Mouse (Mus musculus) cerebellum, adult 2 months (tissue): Measurements from ENCODE around the gene 2010111I01Rik. TPM values are rescaled to one million over a fixed set of nuclear protein-coding genes. Genes with fewer than 3 reads are reported as not detected.

Experiments
- DNase-seq, 2 experiments: peaks; one replicate each; pipeline ENCODE4 v3.0.0; 2021
- H3K27ac ChIP-seq: fragments of 200-500 bp; 2 replicates; pipeline ENCODE4 v1.5.1; 2012; ENCODE audit warnings: low read length, control low read depth, inconsistent platforms; ENCODE audit not compliant: insufficient read depth
- H3K27me3 ChIP-seq: fragments of 200-500 bp; 2 replicates; pipeline ENCODE4 v1.6.1; 2012; ENCODE audit warnings: inconsistent platforms, mild to moderate bottlenecking, low read length, moderate library complexity; ENCODE audit not compliant: control insufficient read depth, insufficient read depth
- H3K4me1 ChIP-seq: fragments of 200-500 bp; 2 replicates; pipeline ENCODE4 v1.6.1; 2011; ENCODE audit warnings: low read length; ENCODE audit not compliant: control insufficient read depth, insufficient read depth
- H3K4me3 ChIP-seq: fragments of 200-500 bp; replicated peaks from 2 replicates; pipeline ENCODE3; 2011; ENCODE audit warnings: mild to moderate bottlenecking, low read depth, low read length, control low read depth; ENCODE audit not compliant: insufficient read depth
- CTCF ChIP-seq: fragments of 200-500 bp; IDR thresholded peaks from 2 replicates; pipeline ENCODE4 v1.5.1; 2011; ENCODE audit warnings: low read depth, mild to moderate bottlenecking, control low read depth, low read length, moderate library complexity, borderline replicate concordance; ENCODE audit not compliant: insufficient read depth
- POLR2A ChIP-seq: fragments of 200-500 bp; IDR thresholded peaks from 2 replicates; pipeline ENCODE4 v1.6.1; 2011; ENCODE audit warnings: low read length, control low read depth, borderline replicate concordance; ENCODE audit not compliant: insufficient read depth
- WGBS: fragments of 180-500 bp; shearing (Covaris S2); methylation state at CpG from one replicate; pipeline ENCODE4 v1.1.7; 2018; 5-methylcytosine and 5-hydroxymethylcytosine counted together
- polyA plus RNA-seq: library from polyadenylated mRNA; depleted of rRNA; stranded (reverse); fragments of >200 nt; gene quantifications from 2 replicates; pipeline ENCODE4 v1.2.3, GENCODE M21; 2012

2010111I01Rik gene
- polyA plus RNA-seq, 1 experiment: 126 TPM

DNA sequence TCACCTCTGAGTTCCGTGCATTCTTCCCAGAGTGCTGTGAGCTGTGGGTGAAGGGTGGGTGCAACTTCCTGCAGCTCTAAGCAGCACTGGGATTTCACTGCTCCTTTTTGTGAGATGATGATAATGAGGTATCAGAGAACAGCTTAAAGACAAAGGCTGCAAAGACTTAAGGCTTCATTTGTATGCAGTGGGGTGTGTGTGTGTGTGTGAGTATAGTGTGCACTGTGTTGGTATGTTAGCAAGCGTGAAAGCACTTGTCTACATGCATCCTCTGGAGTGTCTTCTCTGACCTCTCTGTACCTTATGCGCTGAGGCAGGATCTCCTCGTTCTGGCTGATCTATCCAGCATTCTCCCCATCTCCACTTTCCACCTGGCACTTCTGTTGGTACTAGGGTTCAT lies 221.5 kb downstream of the 2010111I01Rik start:
- WGBS: 76% methylated on average over 4 of the region's 4 CpGs

DNA sequence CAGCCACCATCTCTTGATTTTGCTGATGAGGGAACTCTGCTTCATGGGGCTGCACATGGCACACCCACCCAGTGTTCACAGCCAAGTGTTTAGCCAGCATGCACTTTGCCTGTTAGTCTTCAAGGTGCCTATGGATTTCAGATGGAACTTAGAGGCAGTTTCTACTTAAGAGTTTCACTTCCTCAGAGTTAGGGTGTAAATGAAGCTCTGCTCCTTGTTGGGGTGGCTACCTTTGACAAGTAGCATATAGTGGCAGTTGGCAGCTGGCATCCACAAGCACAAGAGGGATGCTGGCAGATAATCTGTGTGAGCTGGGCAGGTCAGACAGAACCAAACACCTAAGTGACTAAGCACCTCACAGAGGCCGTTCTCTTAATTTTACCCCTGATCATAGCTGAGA lies 221.9 kb downstream of the 2010111I01Rik start:
- 62% methylated on average over 1 of the region's 1 CpGs for WGBS

More for the DNA sequence above, 221.5 kb downstream of the 2010111I01Rik start:
- H3K27me3 ChIP-seq: no peaks in the 10 kb centered on the region
- H3K4me1 ChIP-seq: peaks cover 3% of the 10 kb centered on the region; the same call in 1 of the 2 replicates
- TF ChIP-seq POLR2A (no peak), CTCF (no peak)
- no peak overlapping the region for H3K27ac ChIP-seq
- DNase-seq: no peak
- no peak overlapping the region for H3K4me3 ChIP-seq

DNA sequence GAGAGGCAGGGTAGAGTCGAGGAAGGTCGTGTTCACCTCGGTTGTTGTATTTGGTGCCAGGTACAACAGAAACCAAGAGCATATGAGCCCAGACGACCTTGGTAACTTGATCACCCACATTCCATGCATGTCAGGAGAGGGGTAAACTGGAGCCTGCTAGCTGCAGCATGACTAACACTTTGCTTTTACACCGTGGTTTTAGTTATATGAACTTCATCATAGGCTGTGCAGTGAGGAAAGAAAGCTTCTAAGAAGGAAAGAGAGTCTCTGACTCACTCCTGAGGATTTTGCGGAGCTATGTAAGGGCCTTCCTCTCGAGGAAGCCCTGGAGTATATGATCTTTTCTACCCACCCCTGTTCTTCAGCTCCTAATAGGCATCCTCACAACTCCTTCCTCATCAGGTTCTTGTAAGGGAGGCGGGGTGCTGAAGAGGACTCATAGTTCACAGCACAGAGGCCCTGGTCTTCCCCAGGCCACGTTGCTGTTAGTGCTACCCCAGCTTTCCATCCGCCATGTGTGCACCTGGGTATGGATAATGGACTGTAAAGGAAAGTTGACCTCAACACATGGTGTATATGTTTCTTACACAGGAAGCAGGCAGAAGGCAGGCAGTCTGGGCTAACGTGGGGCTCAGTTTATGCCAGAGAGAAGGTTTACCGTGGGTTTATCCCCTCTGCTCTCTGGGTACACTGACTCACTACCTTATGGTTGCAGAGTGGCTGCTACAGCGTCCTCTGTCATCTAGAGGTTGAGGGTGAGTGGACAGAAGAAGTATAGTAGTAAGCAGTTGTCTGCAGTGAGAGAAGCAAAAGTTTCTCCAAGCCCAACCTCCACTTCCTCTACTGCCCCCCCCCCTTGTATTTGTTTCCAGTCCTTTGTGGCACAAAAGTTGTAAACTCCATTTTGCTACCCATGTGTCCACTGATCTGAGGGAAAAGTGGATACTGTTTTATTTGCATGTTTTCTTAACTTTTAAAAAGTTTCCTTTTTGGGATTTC lies 222.8 kb downstream of the 2010111I01Rik start:
- no peak for DNase-seq

More for the DNA sequence above, 221.9 kb downstream of the 2010111I01Rik start:
- H3K4me3 ChIP-seq: no peak overlapping the region
- H3K27me3 ChIP-seq: no peaks in the 10 kb centered on the region
- H3K27ac ChIP-seq: no peak overlapping the region
- DNase-seq: no peak
- no peak for TF ChIP-seq POLR2A
- TF ChIP-seq CTCF: no peak
- H3K4me1 ChIP-seq: peaks cover 3% of the 10 kb centered on the region; the same call in 1 of the 2 replicates

GRCm38 (mm10) chr13:63188306-63188705 lies 223.6 kb downstream of the 2010111I01Rik start:
- TF ChIP-seq POLR2A (no peak), CTCF (no peak)
- peaks cover 3% of the 10 kb centered on the region; the same call in 1 of the 2 replicates for H3K4me1 ChIP-seq
- H3K4me3 ChIP-seq: no peak overlapping the region
- 33% methylated on average over 5 of the region's 5 CpGs for WGBS
- H3K27ac ChIP-seq: no peak overlapping the region
- H3K27me3 ChIP-seq: no peaks in the 10 kb centered on the region
- peak; percentile 27 to 42 for DNase-seq

More for the DNA sequence above, 222.8 kb downstream of the 2010111I01Rik start:
- H3K4me3 ChIP-seq: no peak overlapping the region
- H3K4me1 ChIP-seq: peaks cover 3% of the 10 kb centered on the region; the same call in 1 of the 2 replicates
- no peaks in the 10 kb centered on the region for H3K27me3 ChIP-seq
- H3K27ac ChIP-seq: no peak overlapping the region
- no peak for TF ChIP-seq CTCF
- WGBS: 87% methylated on average over 13 of the region's 13 CpGs

- TF ChIP-seq CTCF: no peak
- TF ChIP-seq POLR2A: no peak
- 58% methylated on average over 2 of the region's 2 CpGs for WGBS
Measured at GRCm38 (mm10) chr13:63188811-63189210, 224.1 kb downstream of the 2010111I01Rik start.

GRCm38 (mm10) chr13:63193423-63193822 lies 228.7 kb downstream of the 2010111I01Rik start:
- Histone ChIP-seq H3K4me1 (peaks cover 1% of the 10 kb centered on the region; the same call in 1 of the 2 replicates), H3K27me3 (no peaks in the 10 kb centered on the region), H3K27ac (no peak overlapping the region), H3K4me3 (no peak overlapping the region)
- TF ChIP-seq CTCF: no peak
- no peak for TF ChIP-seq POLR2A
- DNase-seq: no peak
- 66% methylated on average over 3 of the region's 3 CpGs for WGBS

More at GRCm38 (mm10) chr13:63188811-63189210, 224.1 kb downstream of the 2010111I01Rik start:
- Histone ChIP-seq H3K27ac (no peak overlapping the region), H3K27me3 (no peaks in the 10 kb centered on the region), H3K4me3 (no peak overlapping the region), H3K4me1 (peaks cover 3% of the 10 kb centered on the region; the same call in 1 of the 2 replicates)
- DNase-seq: no peak

DNA sequence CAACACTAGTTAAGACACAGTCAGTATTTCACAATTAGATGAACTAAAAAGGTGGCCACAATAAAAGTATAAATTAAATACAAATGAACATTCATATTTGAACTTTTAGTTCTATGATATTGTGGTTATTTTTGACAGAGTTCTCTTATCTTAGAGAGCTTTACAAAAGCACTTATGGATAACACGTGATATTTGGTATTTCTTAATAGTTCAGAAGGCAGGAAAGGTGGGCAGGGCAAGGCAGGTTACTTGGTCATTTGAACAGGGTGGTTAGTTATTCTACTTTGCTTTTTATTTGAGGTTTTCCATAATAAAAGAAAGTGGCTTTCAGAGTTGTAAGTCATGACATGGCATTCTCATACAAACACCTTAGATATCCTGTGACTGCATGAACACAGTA lies 233.3 kb downstream of the 2010111I01Rik start:
- Histone ChIP-seq H3K27me3 (no peaks in the 10 kb centered on the region), H3K4me1 (no peaks in the 10 kb centered on the region), H3K4me3 (no peak overlapping the region), H3K27ac (no peak overlapping the region)
- DNase-seq: no peak
- WGBS: 97% methylated on average over 1 of the region's 1 CpGs
- no peak for TF ChIP-seq CTCF
- no peak for TF ChIP-seq POLR2A

GRCm38 (mm10) chr13:63199588-63199987 lies 234.9 kb downstream of the 2010111I01Rik start:
- no peak for DNase-seq
- WGBS: 33% methylated on average over 2 of the region's 2 CpGs
- Histone ChIP-seq H3K4me1 (no peaks in the 10 kb centered on the region), H3K27me3 (no peaks in the 10 kb centered on the region), H3K4me3 (no peak overlapping the region), H3K27ac (no peak overlapping the region)
- TF ChIP-seq POLR2A (no peak), CTCF (no peak)
